Mouse (Mus musculus) heart, embryonic 14.5 days (tissue): ENCODE results near the gene Shisa5. TPM values are rescaled to one million over a fixed set of nuclear protein-coding genes. Genes with fewer than 3 reads are reported as not detected.
A peak's percentile ranks its signal among the peaks of the same experiment; 100 is the strongest.

ENCODE experiments used
- ATAC-seq: fragments of 200-750 bp; cut with Nextera tagmentation; 2 replicates; pipeline ENCODE4 v1.8.0; 2017; ENCODE audit warnings: low read depth, moderate TSS enrichment; ENCODE audit not compliant: insufficient number of reproducible peaks, insufficient read depth, low FRiP score
- H3K27ac ChIP-seq, 2 experiments: fragments of 200-500 bp in 1 of 2; fragments of 300-500 bp in 1 of 2; sonication (generic) in 1 of 2; replicated peaks in 1 of 2; 2 replicates each; pipeline ENCODE4 v1.5.1; 2012 to 2014; ENCODE audit warnings: low read depth in 2 of 2, low read length in 2 of 2, control low read depth in 1 of 2, mild to moderate bottlenecking in 1 of 2, mixed read lengths in 1 of 2; ENCODE audit not compliant: control insufficient read depth in 1 of 2, insufficient read depth in 1 of 2
- H3K27me3 ChIP-seq: fragments of 300-500 bp; sonication (generic); 2 replicates; pipeline ENCODE4 v1.6.1; 2014; ENCODE audit warnings: mild to moderate bottlenecking, low read length, control low read depth; ENCODE audit not compliant: control insufficient read depth, insufficient read depth
- H3K36me3 ChIP-seq: fragments of 300-500 bp; sonication (generic); 2 replicates; pipeline ENCODE4 v1.6.1; 2014; ENCODE audit warnings: mild to moderate bottlenecking, control low read depth, low read length, mixed read lengths; ENCODE audit not compliant: control insufficient read depth, insufficient read depth
- H3K4me1 ChIP-seq, 2 experiments: fragments of 200-500 bp in 1 of 2; fragments of 300-500 bp in 1 of 2; sonication (generic) in 1 of 2; 2 replicates each; pipeline ENCODE4 v1.6.1; 2012 to 2014; ENCODE audit warnings: low read length in 2 of 2, control low read depth in 1 of 2, mixed read lengths in 1 of 2; ENCODE audit not compliant: control insufficient read depth in 2 of 2, insufficient read depth in 2 of 2
- H3K4me2 ChIP-seq: fragments of 300-500 bp; sonication (generic); 2 replicates; pipeline ENCODE4 v1.6.1; 2014; ENCODE audit warnings: mild to moderate bottlenecking, low read length
- H3K4me3 ChIP-seq, 2 experiments: fragments of 200-500 bp in 1 of 2; fragments of 300-500 bp in 1 of 2; sonication (generic) in 1 of 2; 2 replicates each; pipeline ENCODE4 v1.5.1; 2012 to 2014; ENCODE audit warnings: low read length in 2 of 2, mild to moderate bottlenecking in 2 of 2, control low read depth in 1 of 2, low read depth in 1 of 2, moderate library complexity in 1 of 2; ENCODE audit not compliant: control insufficient read depth in 1 of 2, insufficient read depth in 1 of 2
- H3K9ac ChIP-seq: fragments of 300-500 bp; sonication (generic); 2 replicates; pipeline ENCODE4 v1.6.1; 2014; ENCODE audit warnings: mild to moderate bottlenecking, low read length
- H3K9me3 ChIP-seq: fragments of 300-500 bp; sonication (generic); 2 replicates; pipeline ENCODE4 v1.6.1; 2016; ENCODE audit warnings: low read length, control low read depth; ENCODE audit not compliant: control insufficient read depth
- WGBS: fragments of 180-500 bp; shearing (Covaris S2); extraction: QIAGEN DNeasy Blood & Tissue Kit; methylation state at CpG from one replicate; pipeline ENCODE4 v1.1.7; 2014; 5-methylcytosine and 5-hydroxymethylcytosine counted together
- polyA plus RNA-seq: library from polyadenylated mRNA; unstranded; fragments of >200 nt; fragmentation: Nextera tagmentation; extraction: Ambion mirVana; gene quantifications from 2 replicates; pipeline ENCODE4 v1.2.1, GENCODE M21; 2014

Gene Shisa5
- polyA plus RNA-seq, 1 experiment from 2014 or later, result 54.3 TPM

DNA sequence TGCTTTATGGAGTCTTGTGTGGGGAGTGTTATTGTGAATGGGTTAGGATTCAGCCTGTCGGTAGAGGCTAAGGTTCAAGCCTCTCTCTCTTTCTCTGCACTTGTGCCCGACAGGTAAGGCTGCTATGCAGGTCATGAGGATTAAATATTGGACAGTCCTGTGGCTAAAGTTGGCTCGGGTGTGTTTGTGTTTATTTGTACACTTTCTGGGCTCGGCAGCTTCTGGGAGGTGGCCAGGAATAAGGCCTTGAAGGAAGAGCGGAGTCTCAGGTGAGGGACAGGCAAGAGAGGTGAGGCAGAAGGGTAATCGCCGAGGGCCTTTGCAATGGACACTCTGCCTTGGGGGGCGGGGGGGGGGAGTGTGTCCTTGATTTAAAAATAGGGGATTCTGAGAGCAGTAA is 1.9 kb downstream of the Shisa5 start:
- Histone ChIP-seq H3K9me3 (no peaks in the 10 kb centered on the region), H3K4me1 (peaks cover 15 to 36% of the 10 kb centered on the region in 2 experiments), H3K4me3 (no peak overlapping the region; a peak in 1 of 4 replicates), H3K9ac (peak overlapping the region; percentile 38; the same call in 1 of the 2 replicates), H3K36me3 (peaks cover 7% of the 10 kb centered on the region; the same call in 1 of the 2 replicates), H3K27ac (no peak overlapping the region), H3K4me2 (peak overlapping the region; percentile 86), H3K27me3 (no peaks in the 10 kb centered on the region)
- 79% methylated on average over 8 of the region's 8 CpGs for WGBS
- no peak for ATAC-seq

DNA sequence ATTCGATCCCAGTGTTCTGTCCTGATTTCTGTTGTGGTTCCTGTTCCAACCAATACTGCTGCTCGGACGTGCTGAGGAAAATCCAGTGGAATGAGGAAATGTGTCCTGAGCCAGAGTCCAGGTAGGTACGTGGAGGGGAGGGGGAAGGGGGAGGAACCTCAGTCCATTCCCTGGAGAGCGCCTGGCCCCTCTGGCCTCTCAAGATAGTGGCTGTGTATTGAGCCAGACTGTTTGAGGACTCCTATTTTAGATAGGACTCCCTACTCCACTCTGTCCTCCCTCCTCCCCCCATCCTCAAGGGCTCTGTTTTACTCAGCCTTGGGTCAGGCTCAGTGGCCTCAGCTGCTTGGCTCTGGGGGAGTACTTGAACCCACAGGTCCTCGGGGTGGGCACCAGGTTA is 2.5 kb downstream of the Shisa5 start:
- peak overlapping the region; percentile 86 for H3K4me2 ChIP-seq
- no peaks in the 10 kb centered on the region for H3K27me3 ChIP-seq
- H3K4me1 ChIP-seq, result peaks cover 15 to 36% of the 10 kb centered on the region in 2 experiments
- WGBS, result 17% methylated on average over 6 of the region's 6 CpGs
- no peak overlapping the region; a peak in 1 of 4 replicates for H3K4me3 ChIP-seq
- 0 out of 4 replicates have a peak overlapping the region, but pooled peaks have one; percentile 2 to 33 for H3K27ac ChIP-seq
- no peak for ATAC-seq
- H3K9me3 ChIP-seq, result no peaks in the 10 kb centered on the region
- H3K9ac ChIP-seq, result peak overlapping the region; percentile 38
- H3K36me3 ChIP-seq, result peaks cover 7% of the 10 kb centered on the region; the same call in 1 of the 2 replicates

DNA sequence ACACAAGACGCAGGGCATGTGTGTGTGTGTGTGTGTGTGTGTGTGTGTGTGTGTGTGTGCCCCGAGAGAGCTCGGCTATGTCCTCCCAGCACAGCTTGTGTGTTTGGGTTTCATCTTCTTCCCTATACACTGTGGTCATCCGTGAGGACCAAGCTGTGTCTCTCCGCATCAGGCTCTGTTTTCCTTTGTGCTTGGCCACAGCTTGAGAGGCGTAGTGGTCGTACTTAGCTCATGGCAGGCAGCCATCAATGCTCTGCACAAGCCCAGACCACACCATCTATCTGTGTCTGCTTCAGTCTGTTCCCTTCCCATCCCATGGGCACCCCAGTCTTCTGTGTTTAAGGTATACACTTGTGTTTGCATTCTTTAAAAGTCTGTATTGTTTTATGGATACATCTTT is 3.0 kb downstream of the Shisa5 start:
- no peak for ATAC-seq
- no peak overlapping the region for H3K4me3 ChIP-seq

DNA sequence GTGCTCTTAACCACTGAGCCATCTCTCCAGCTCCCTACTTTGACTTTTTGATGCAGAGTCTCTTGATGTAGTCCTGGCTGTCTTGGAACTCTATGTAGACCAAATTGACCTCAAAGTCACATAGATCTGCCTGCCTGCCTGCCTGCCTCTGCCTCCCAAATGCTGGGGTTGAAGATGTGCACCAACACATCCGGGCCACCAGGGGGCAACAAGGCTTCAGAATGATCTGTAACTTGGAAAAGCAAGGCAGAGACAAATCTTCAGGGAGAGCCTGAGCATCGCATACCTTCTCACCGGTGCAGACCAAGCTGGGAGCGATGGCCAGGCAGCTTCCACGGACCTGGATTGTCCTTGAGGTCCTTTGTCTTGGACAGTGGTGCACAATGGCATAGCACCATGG is 7.9 kb downstream of the Shisa5 start:
- Histone ChIP-seq H3K27ac (no peak overlapping the region), H3K9me3 (no peaks in the 10 kb centered on the region), H3K36me3 (peaks cover 29% of the 10 kb centered on the region), H3K4me2 (no peak overlapping the region), H3K9ac (no peak overlapping the region), H3K27me3 (no peaks in the 10 kb centered on the region), H3K4me1 (peaks cover 2 to 6% of the 10 kb centered on the region in 2 experiments), H3K4me3 (no peak overlapping the region)
- no peak for ATAC-seq
- WGBS, result 33% methylated on average over 5 of the region's 5 CpGs

More for the DNA sequence above, 3.0 kb downstream of the Shisa5 start:
- 43% methylated on average over 7 of the region's 7 CpGs for WGBS
- H3K9ac ChIP-seq, result peak overlapping the region; percentile 38
- peaks cover 7% of the 10 kb centered on the region; the same call in 1 of the 2 replicates for H3K36me3 ChIP-seq
- H3K27ac ChIP-seq, result 0 out of 4 replicates have a peak overlapping the region, but pooled peaks of 1 of the 2 experiments have one; percentile 33
- H3K4me2 ChIP-seq, result peak overlapping the region; percentile 86
- peaks cover 15 to 36% of the 10 kb centered on the region in 2 experiments for H3K4me1 ChIP-seq
- no peaks in the 10 kb centered on the region for H3K9me3 ChIP-seq
- no peaks in the 10 kb centered on the region for H3K27me3 ChIP-seq

DNA sequence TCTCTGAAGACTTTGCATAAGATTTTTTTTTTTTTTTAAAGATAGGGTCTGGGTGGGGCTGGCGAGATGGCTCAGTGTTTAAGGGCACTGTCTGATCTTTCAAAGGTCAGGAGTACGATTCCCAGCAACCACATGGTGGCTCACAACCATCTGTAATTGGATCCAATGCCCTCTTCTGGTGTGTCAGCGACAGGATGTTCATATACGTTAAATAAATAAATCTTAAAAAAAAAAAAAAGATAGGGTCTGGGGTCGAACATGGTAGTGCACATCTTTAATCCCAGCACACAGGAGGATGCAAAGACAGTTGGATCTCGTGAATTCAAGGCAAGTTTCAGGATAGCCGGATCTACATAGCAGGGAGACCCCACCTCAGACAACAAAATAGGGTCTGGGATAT is 11.0 kb downstream of the Shisa5 start:
- 74% methylated on average over 7 of the region's 7 CpGs for WGBS
- peaks cover 43% of the 10 kb centered on the region for H3K36me3 ChIP-seq

DNA sequence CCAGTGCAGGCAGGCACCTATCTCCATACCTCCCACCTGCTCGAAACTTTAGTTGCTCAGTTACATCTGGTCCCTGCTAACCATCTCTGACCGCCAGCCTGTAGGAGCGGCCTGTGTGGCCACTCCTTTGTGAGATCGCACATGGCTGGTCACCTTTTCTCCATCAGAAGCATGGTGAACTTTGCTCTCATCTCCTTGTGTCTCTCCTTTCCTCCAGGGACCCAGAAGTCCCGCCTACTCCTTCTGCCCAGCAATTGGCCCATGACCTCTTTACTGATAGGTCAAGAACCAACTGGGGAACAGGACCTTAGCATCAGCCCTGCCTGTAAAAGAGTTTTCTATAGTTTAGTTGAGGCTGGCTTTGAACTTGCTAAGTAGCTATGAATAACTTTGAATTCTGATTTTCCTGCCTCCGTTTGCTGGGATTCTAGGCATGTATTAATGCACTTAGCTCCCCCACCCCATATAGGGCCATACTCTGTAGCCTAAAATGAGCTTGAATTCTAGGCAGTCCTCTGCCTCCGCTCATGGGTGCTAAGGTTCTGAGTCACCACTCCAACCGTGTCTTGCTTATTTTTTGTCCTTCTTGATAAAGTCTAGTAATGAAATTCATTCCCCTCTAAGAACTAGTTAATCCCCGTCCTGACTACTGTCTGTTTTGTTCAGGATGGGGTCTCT is 11.8 kb downstream of the Shisa5 start:
- no peak for ATAC-seq
- Histone ChIP-seq H3K9me3 (no peaks in the 10 kb centered on the region), H3K4me3 (no peak overlapping the region), H3K36me3 (peaks cover 41% of the 10 kb centered on the region), H3K4me2 (no peak overlapping the region), H3K9ac (no peak overlapping the region), H3K27ac (no peak overlapping the region), H3K27me3 (no peaks in the 10 kb centered on the region), H3K4me1 (peaks cover 5 to 6% of the 10 kb centered on the region in 2 experiments)
- WGBS, result 84% methylated on average over 9 of the region's 9 CpGs

More for the DNA sequence above, 11.0 kb downstream of the Shisa5 start:
- ATAC-seq, result no peak
- Histone ChIP-seq H3K4me2 (no peak overlapping the region), H3K27me3 (no peaks in the 10 kb centered on the region), H3K4me3 (no peak overlapping the region), H3K9me3 (no peaks in the 10 kb centered on the region), H3K4me1 (peaks cover under 1 to 1% of the 10 kb centered on the region in 2 experiments; a peak in 3 of 4 replicates), H3K27ac (no peak overlapping the region), H3K9ac (no peak overlapping the region)

DNA sequence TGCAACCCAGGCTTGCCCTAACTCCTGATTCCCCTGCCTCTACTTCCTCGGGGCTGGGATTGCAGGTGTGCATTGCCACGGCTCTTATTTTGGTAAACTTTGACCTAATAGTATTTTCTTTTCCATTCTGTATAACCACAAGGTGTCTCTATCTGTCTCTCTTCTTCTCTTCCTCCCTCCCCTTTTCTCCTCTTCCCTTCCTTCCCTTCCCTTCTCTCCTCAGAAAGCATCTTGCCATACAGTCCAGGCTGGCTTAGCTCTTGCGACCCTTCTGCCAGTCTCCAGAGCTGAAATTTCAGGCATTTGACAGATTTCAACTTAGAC is 12.3 kb downstream of the Shisa5 start:
- H3K9me3 ChIP-seq, result no peaks in the 10 kb centered on the region
- no peak overlapping the region for H3K4me2 ChIP-seq
- peaks cover 8 to 11% of the 10 kb centered on the region in 2 experiments for H3K4me1 ChIP-seq
- 75% methylated on average over 3 of the region's 3 CpGs for WGBS
- H3K36me3 ChIP-seq, result peaks cover 41% of the 10 kb centered on the region
- no peak overlapping the region for H3K9ac ChIP-seq
- ATAC-seq, result no peak
- no peaks in the 10 kb centered on the region for H3K27me3 ChIP-seq
- H3K4me3 ChIP-seq, result no peak overlapping the region
- no peak overlapping the region for H3K27ac ChIP-seq
